Mouse (Mus musculus): ENCODE data around the gene Fmnl1.

GRCm38 (mm10) chr11:103181911-103182310, 11.0 kb downstream of the Fmnl1 start:
- TF ChIP-seq REST (IDR thresholded peaks at IDR 0.05; ENCODE audit: insufficient read depth, insufficient read length) (no peak), MAX (IDR thresholded peaks at IDR 0.05; ENCODE audit: low read depth) (no peak), CEBPB (IDR thresholded peaks at IDR 0.05; ENCODE audit: insufficient read depth, poor library complexity, severe bottlenecking) (no peak), SRF (IDR thresholded peaks at IDR 0.05; ENCODE audit: control insufficient read depth, insufficient read length, low read depth) (no peak), POLR2A (IDR thresholded peaks at IDR 0.05; ENCODE audit: insufficient read length, low read depth) (no peak), USF1 (IDR thresholded peaks at IDR 0.05; ENCODE audit: low read depth) (no peak)

All from myocyte (in vitro differentiated cells).